Mouse (Mus musculus): ENCODE data around the gene Rnaset2b. TPM values are rescaled to one million over a fixed set of nuclear protein-coding genes. Genes with fewer than 3 reads are reported as not detected.
"Not testable (repeated sequence)": the region's sequence is repeated elsewhere in the genome, so short reads cannot be mapped to it uniquely, and the experiment has no call there.

Rnaset2b gene
- polyA plus RNA-seq, 1 experiment from 2014 or later, result 237 TPM

GRCm38 (mm10) chr17:7030204-7030603 lies 59.8 kb downstream of the Rnaset2b start:
- not testable (repeated sequence) for H3K9me3 ChIP-seq (replicated peaks; ENCODE audit: control insufficient read depth, low read length); H3K4me1 ChIP-seq (ENCODE audit: control insufficient read depth, insufficient read depth, low read length); H3K27me3 ChIP-seq (ENCODE audit: control insufficient read depth, insufficient read depth, low read length); H3K36me3 ChIP-seq (ENCODE audit: control insufficient read depth, insufficient read depth, low read length); H3K9ac ChIP-seq (ENCODE audit: low read depth, low read length); ATAC-seq (replicated peaks; ENCODE audit: insufficient number of reproducible peaks, low FRiP score, low TSS enrichment); H3K27ac ChIP-seq (ENCODE audit: low read depth, low read length); H3K4me2 ChIP-seq; H3K4me3 ChIP-seq (ENCODE audit: low read depth, low read length)
- WGBS (ENCODE audit: insufficient replicate concordance), result 54% methylated on average over 5 of the region's 7 CpGs

- not testable (repeated sequence) for H3K9ac ChIP-seq (ENCODE audit: low read depth, low read length); H3K4me3 ChIP-seq (ENCODE audit: low read depth, low read length); ATAC-seq (replicated peaks; ENCODE audit: insufficient number of reproducible peaks, low FRiP score, low TSS enrichment); H3K9me3 ChIP-seq (replicated peaks; ENCODE audit: control insufficient read depth, low read length); H3K27ac ChIP-seq (ENCODE audit: low read depth, low read length); H3K27me3 ChIP-seq (ENCODE audit: control insufficient read depth, insufficient read depth, low read length); H3K36me3 ChIP-seq (ENCODE audit: control insufficient read depth, insufficient read depth, low read length); H3K4me2 ChIP-seq; H3K4me1 ChIP-seq (ENCODE audit: control insufficient read depth, insufficient read depth, low read length)
- 63% methylated on average over 3 of the region's 6 CpGs for WGBS (ENCODE audit: insufficient replicate concordance)
These were observed 60.3 kb downstream of the Rnaset2b start for GRCm38 (mm10) chr17:7030622-7031174.

GRCm38 (mm10) chr17:7033192-7034166 lies 63.0 kb downstream of the Rnaset2b start:
- H3K27me3 ChIP-seq (ENCODE audit: control insufficient read depth, insufficient read depth, low read length); H3K4me2 ChIP-seq; H3K27ac ChIP-seq (ENCODE audit: low read depth, low read length); H3K4me1 ChIP-seq (ENCODE audit: control insufficient read depth, insufficient read depth, low read length); H3K9me3 ChIP-seq (replicated peaks; ENCODE audit: control insufficient read depth, low read length); H3K9ac ChIP-seq (ENCODE audit: low read depth, low read length); H3K36me3 ChIP-seq (ENCODE audit: control insufficient read depth, insufficient read depth, low read length); H3K4me3 ChIP-seq (ENCODE audit: low read depth, low read length); ATAC-seq (replicated peaks; ENCODE audit: insufficient number of reproducible peaks, low FRiP score, low TSS enrichment): not testable (repeated sequence)
- WGBS (ENCODE audit: insufficient replicate concordance), result 59% methylated on average over 2 of the region's 17 CpGs

Other genes starting within 250 kb of the Rnaset2b start
- 89.2 and 109 TPM in 2 replicates for gene Ezr, start 187.8 kb upstream of the Rnaset2b start, polyA plus RNA-seq (2014; fragmentation: Nextera tagmentation; extraction: Ambion mirVana)
- gene Rsph3b, start 22.0 kb upstream of the Rnaset2b start, polyA plus RNA-seq (2014; fragmentation: Nextera tagmentation; extraction: Ambion mirVana), result 60.4 and 64.6 TPM in 2 replicates
- 33.8 and 33.9 TPM in 2 replicates for gene Tagap1, start 9.5 kb upstream of the Rnaset2b start, polyA plus RNA-seq (2014; fragmentation: Nextera tagmentation; extraction: Ambion mirVana)
- gene Gm49721, start 8.3 kb downstream of the Rnaset2b start, polyA plus RNA-seq (2014; fragmentation: Nextera tagmentation; extraction: Ambion mirVana), result 0.31 TPM in 1 of 2 replicates, not detected in the other
- not detected in 2 replicates for gene Gm1604a, start 54.9 kb downstream of the Rnaset2b start, polyA plus RNA-seq (2014; fragmentation: Nextera tagmentation; extraction: Ambion mirVana)
- 45.3 and 56.0 TPM in 2 replicates for gene Rps6ka2, start 199.5 kb downstream of the Rnaset2b start, polyA plus RNA-seq (2014; fragmentation: Nextera tagmentation; extraction: Ambion mirVana)